Mouse (Mus musculus) telencephalon, adult 2 months (tissue): ENCODE measurements at regions not wholly inside any gene's neighbourhood (a gene's known extent, or its start where the extent isn't known, plus 50 kb on each side); places are given as distances from the start of the nearest gene placed in this dataset.

ENCODE experiments used
- DNase-seq: peaks from one replicate; pipeline ENCODE4 v3.0.0-alpha.2; 2011; ENCODE audit warnings: low read depth, low spot score

DNA sequence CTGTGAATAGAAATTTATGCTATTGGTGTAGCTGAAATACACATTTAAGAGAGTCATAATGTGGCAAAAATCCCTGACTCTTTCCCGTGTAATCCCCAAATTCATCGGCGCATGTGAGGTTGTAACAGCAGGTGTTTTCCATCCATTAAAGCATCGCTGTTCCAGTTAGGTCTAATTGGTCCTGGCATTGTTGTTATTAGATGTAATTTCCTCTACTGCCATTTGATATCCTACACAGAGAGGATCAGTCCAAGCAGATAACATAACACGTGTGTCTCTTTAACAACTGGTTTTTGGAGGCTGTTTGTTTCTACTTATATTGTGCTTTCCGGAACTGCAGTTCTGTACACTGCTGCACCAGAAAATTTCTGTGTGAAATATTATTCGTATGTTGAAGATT is 101.8 kb downstream of the Vgll3 start:
- no peak for DNase-seq

DNA sequence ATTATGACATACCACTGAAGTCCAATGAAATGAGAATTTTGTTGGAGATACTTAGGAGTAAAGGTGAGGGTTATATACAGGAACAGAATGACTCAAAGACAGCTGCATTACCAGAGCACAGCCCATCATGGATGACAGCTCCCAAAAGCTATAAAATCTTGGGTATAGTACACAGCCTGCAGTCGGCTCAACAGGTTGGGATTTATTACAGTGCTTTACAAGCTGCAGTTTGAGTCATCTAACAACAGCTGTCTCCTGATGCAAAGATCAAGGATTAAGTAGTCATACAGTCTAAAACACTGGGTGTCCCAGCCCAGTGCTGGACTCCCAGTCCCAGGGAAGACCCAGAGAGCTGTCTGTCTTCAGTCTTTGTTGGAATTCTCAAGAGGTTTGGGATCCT is 110.9 kb downstream of the Vgll3 start:
- DNase-seq, result no peak

DNA sequence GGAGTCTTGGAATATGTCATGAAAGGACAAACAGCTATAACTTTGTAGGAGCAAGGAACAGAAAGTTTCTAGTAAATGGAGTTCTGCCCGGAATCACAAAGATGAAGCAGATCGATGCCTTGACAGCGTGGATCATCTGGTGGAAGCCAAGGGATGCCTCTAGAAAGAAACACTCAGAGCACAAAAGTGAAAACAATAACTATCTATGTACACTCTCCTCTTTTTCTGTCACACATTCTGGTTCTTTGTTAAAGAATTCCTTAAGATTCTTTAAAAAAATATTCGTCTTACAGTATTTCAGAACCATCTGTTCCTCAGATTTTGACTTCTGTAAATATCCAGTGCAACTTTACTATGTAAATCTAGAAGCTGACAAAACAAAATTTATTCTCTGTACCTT is 148.8 kb downstream of the Vgll3 start:
- no peak for DNase-seq

DNA sequence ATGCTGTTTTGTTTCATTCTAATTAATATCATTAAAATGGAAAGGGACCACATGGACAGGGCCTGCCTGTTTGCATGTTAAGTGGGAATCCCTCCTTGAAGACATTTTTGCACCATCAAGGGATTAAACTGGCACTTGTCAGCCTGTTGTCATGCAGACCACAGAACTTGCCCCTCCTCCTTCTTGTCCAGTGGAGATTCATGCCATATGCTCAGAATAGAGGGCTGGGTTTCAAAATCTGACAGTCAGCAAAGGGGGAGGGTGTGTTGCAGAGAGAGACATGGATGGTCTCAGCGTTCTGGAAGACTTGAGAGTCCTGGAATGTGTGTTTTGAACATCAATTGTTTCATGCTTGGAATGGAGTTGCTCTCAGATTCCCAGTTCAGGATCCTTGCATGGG is 149.2 kb downstream of the Vgll3 start:
- DNase-seq, result no peak

DNA sequence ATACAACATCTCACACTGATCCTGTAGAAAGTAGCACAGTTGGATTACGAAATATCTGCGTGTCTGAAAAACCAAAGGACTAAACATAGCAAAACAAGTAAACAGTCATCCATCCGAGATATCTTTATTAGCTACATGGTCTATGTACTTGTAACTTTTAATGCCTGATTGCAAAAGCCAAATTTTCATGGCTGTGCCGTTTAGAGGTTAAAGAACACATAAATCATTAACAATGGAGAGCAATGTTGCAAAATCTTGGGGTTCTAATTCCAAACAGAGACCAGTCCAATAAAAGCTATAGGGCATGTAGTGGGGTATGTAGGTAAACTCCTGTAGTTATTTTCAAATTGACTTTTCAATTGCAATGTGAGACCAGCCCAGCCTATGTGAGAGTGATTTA is 162.0 kb downstream of the Vgll3 start:
- no peak for DNase-seq

DNA sequence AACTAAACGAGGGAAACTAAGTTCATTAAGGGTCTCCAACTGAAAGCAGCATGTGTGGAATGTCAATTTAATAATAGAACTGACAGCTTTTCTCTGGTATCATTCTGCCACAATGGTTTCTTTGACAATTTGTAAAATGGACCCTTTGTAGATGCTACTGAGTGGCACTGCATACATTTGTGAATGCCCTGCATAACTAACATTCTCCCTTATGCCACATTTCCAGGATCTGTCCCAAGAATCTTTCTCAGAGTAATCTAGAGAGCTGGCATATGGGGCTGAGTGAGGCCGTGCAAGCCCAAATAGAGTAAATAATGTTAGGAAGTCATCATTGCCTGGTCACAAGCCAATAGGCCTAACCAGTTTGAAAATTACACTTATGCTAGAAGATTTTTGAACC is 172.1 kb downstream of the Vgll3 start:
- DNase-seq, result no peak

DNA sequence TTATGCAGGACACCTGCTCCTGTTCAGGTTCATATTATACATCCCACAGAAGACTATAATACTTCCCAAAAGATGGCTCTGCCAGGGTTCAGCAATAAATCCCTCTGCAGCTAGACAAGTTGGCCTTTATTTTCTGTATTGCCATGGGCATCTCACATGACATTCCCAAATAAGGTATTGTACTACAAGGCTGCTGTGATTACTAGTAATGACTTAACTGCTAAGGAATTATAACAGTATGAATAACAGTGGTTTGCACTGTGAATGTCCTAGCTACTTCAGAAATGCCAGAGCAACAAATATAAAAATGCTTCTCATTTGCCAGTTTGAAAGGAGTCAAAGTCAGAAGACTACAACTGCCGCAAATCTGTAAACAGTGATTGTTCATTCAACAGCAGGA is 184.3 kb downstream of the Vgll3 start:
- DNase-seq, result no peak

DNA sequence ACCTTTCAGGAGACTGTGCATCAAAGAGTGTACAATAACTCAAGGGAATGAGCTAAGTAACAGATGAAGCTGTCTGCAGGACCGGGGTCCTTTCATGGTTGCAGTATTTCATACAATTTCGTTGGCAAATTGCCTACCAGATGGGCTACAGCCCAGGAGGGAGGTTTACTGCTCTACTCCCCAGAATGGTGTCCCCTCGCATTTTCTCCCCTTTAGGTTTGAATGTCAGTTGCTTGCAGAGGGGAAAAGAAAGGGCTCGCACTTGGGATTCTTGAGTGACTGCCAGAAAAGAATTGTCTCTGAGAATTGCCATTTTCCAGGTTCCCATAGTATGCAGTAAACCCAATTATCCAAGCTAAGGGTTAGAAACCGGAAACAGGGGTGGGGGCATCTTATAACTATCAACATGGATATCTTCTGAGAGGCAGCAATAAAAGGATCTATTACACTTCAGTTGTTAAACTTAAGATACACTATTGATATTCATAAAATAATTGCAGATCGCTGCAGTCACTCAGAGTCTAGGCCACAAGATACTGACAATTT is 185.7 kb downstream of the Vgll3 start:
- no peak for DNase-seq

DNA sequence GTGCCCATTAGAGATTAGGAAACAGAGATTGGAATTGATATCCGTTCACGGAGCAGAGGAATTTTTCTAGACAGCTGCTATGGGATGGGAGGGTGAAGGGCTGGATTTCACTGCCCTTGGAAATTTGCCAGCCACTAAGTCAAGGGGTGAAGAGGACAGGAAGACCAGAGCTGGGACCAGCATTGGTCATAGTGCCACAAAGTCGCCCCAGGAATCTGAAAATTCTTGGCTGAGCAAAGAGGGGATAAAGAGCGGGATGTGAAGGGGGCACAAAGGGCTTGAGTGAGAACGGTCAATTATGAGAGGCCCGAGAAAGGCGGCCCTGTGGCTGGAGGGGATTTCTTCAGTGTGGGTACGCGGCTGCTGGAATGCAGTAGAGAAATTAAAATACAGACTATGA is 189.6 kb downstream of the Vgll3 start:
- no peak for DNase-seq

DNA sequence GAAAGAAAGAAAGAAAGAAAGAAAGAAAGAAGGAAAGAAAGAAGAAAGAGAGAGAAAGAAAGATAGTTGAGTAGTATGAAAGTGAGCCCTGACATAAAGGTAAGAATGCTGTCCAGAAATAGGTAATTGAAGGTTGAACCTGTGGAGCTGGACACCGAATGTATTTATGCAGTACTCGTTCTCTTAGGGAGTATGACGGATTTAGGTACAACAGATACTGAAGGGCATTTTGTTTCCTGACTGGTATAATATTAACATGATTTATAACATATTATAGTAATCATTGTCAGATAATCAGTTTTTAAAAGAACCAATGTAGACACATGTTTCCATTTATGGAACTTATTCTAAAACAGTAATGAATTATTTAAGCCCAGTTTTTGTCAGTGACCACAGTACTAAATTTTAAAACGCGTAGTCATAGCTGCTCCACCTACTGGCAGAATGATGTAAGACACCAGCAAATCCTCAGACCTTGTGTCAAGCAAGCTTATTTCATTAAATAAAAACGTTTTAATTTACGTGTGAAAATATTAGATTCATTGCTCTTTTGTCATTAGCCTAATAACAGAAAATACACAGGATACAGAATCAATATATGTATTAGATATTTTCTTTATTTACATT is 191.0 kb downstream of the Vgll3 start:
- peak; percentile 33 for DNase-seq

DNA sequence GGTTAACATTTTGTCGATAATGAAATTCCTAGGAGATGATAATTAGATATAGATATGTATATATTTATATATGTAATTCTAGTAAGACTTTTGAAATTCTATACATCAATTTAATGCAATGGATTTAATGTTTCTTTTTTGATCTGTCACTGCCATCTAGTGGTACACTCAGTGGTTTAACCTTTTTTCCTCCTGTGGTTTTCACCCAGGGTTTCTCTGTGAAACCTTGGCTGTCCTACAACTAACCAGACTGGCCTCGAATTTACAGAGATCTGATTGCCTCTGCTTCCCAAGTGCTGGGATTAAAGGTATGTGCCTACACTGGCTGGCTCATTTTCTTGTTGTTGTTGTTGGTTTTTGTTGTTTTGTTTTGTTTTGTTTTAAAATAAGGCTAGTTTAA is 198.6 kb downstream of the Vgll3 start:
- DNase-seq, result peak; percentile 5

DNA sequence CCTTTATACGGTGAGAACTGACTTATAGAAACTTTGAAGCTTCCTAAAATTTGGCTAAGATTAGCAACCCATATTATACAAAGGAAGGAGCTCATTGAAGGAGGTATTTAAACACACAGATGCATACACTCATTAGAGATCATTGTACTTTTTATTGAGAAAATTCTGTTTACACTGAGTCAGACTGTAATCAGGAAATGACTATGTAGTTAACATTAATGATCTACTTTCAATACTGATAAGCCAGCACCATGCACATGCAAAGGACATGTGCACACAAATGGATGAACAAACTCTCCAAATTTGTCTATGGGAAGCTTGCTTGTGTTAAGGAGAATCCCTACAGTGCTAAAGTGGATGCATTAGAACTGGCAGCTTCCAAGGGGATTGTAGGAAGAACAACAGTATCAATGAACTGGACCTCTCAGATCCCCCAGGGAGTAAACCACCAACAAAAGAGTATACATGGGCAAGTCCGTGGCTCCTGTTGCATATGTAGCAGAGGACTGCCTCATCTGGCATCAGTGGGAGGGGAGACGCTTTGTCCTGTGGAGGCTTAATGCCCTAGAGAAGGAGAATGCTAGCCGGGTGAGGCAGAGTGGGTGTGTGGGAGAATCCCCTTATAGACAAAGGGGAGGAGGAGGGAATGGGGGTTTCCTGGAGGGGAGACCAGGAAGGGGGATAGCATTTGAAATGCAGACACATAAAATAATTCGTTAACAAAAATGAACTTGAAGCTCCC is 200.0 kb downstream of the Vgll3 start:
- DNase-seq, result no peak

DNA sequence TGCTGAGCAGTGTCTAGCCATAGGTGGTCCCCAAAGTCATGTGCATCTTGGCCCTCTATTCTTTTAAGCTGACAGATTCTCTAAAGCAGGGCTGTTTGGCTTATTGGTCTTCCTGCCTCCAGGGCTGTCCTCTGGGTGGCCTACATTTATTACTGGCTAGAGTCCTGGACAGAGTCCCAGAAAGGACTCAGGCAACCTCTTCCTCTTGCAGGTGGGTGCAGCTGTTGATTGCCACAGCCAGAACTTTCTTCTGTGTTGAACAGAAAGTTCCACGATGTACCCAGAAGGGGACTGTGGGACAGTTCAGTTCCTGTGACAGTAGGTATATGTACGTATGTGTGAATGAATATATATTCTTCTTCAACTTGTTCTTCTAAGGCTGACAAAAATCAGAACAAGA is 202.0 kb downstream of the Vgll3 start:
- no peak for DNase-seq

DNA sequence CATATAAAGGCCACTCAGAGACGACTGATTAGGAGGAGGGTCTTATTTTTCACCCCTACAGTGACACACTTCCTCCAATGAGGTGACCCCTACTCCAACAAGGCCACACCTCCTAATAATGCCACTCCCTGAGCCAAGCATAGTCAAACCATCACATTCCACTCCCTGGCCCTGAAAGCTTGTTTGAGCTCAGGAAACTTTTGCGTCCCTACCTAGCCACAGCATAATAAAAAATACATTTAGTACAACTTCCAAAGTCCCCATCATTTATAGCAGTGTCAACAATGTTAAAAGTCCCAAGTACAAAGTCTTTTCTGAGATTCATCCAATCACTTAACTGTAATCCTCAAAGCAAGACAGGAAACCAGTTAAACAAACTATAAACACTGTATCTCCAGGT is 208.3 kb downstream of the Vgll3 start:
- DNase-seq, result no peak
